Mouse (Mus musculus) olfactory bulb, adult 2 months (tissue): ENCODE data around the gene Cby3.

ENCODE experiments used
- CTCF ChIP-seq: fragments of 200-500 bp; IDR thresholded peaks from 2 replicates; pipeline ENCODE4 v1.5.1; 2012; ENCODE audit warnings: low read depth, mild to moderate bottlenecking, low read length, moderate library complexity; ENCODE audit not compliant: insufficient read depth
- POLR2A ChIP-seq: fragments of 200-500 bp; IDR thresholded peaks from 2 replicates; pipeline ENCODE4 v1.6.1; 2012; ENCODE audit warnings: mild to moderate bottlenecking, low read depth, low read length, moderate library complexity; ENCODE audit not compliant: insufficient read depth

DNA sequence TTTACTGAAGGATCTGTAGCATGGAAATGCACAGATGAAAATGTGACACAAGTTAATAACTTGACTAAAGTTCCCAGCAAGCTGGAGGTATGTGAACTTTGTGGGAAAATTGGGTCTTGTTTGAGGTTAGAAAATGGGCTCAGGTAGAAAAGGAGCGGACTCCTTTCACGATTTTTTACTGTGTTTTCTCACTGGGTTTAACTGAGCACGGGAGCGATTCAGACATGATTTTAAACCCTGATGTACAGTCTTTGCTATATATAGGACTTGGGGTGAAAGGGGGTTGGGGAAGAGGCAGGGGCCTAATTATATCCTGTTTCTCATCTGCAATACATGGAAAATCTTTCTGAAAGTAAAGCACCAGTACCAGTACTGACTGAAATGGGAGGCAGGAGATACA is 33.4 kb downstream of the Cby3 start:
- no peak for TF ChIP-seq CTCF
- no peak for TF ChIP-seq POLR2A
